Mouse (Mus musculus) heart, embryonic 16.5 days (tissue): ENCODE measurements at regions not wholly inside any gene's neighbourhood (a gene's known extent, or its start where the extent isn't known, plus 50 kb on each side); places are given as distances from the start of the nearest gene placed in this dataset.

Experiments used
- ATAC-seq: fragments of 200-750 bp; cut with Nextera tagmentation; replicated peaks from 2 replicates; pipeline ENCODE4 v1.8.0; 2017; ENCODE audit warnings: moderate number of reproducible peaks; ENCODE audit not compliant: insufficient read depth, low FRiP score; ENCODE audit errors: extremely low read depth
- H3K27ac ChIP-seq: fragments of 300-500 bp; sonication (generic); 2 replicates; pipeline ENCODE4 v1.5.1; 2014; ENCODE audit warnings: mild to moderate bottlenecking, low read length, control low read depth, moderate library complexity
- H3K27me3 ChIP-seq: fragments of 300-500 bp; sonication (generic); 2 replicates; pipeline ENCODE4 v1.6.1; 2014; ENCODE audit warnings: low read length, mixed read lengths; ENCODE audit not compliant: control insufficient read depth, insufficient read depth
- H3K36me3 ChIP-seq: fragments of 300-500 bp; sonication (generic); 2 replicates; pipeline ENCODE4 v1.6.1; 2014; ENCODE audit not compliant: control insufficient read depth, insufficient read depth
- H3K4me1 ChIP-seq: fragments of 300-500 bp; sonication (generic); 2 replicates; pipeline ENCODE4 v1.6.1; 2014; ENCODE audit warnings: low read length, mixed read lengths; ENCODE audit not compliant: control insufficient read depth, insufficient read depth
- H3K4me2 ChIP-seq: fragments of 300-500 bp; sonication (generic); 2 replicates; pipeline ENCODE4 v1.6.1; 2014; ENCODE audit warnings: low read depth, mild to moderate bottlenecking, control low read depth, low read length
- H3K4me3 ChIP-seq: fragments of 300-500 bp; sonication (generic); 2 replicates; pipeline ENCODE4 v1.5.1; 2014; ENCODE audit warnings: mild to moderate bottlenecking, control low read depth, low read length
- H3K9ac ChIP-seq: fragments of 300-500 bp; sonication (generic); 2 replicates; pipeline ENCODE4 v1.6.1; 2014; ENCODE audit warnings: low read length, control low read depth
- H3K9me3 ChIP-seq: fragments of 300-500 bp; sonication (generic); replicated peaks from 2 replicates; pipeline ENCODE4 v1.6.1; 2016; ENCODE audit warnings: low read length; ENCODE audit not compliant: control insufficient read depth
- WGBS: fragments of 180-500 bp; shearing (Covaris S2); extraction: QIAGEN DNeasy Blood & Tissue Kit; methylation state at CpG from one replicate; pipeline ENCODE4 v1.1.7; 2014; 5-methylcytosine and 5-hydroxymethylcytosine counted together

DNA sequence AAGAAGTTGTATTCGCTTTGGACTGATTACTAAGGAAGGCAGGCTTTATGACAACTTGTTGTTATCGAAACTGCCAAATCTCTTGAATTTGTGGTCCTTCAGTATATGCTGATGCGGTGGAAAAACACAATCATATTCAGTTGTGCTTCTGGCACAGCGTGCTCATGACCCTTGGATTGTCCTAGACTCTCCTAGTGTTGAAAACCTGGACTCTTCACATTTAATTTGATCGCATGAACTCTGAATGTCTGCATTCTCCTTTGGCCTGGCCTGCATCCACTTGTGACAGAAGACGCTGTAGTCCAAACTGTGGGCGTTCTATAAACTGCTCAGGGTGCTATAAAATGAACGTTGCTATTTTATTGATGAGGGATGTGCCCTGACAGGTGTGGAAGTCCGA lies 80.6 kb upstream of the Mapk10 start:
- ATAC-seq = no peak
- Histone ChIP-seq H3K9ac (no peak overlapping the region), H3K4me2 (no peak overlapping the region), H3K27me3 (no peaks in the 10 kb centered on the region), H3K4me3 (no peak overlapping the region), H3K9me3 (no peaks in the 10 kb centered on the region), H3K36me3 (no peaks in the 10 kb centered on the region), H3K4me1 (no peaks in the 10 kb centered on the region), H3K27ac (no peak overlapping the region)
- WGBS = 85% methylated on average over 9 of the region's 9 CpGs

DNA sequence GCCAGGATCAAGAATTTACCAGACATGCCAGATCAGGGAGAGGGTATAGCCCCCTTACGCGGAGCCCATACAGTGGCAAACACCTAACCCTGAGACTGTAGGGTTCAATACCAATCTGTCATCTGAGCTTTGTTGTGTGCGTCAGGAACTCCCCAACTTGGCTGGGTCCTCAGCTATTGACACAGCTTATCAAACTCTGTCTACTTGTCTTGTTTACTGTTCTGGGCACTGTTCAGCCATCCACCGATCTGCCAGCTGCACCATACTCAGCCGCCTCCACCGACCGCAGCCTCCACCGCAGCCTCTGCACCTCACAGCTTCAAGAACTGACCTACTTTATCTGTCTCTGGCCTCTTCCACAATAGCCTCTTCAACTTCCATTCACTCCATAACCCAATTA lies 80.1 kb upstream of the Mapk10 start:
- Histone ChIP-seq H3K36me3 (no peaks in the 10 kb centered on the region), H3K9me3 (no peaks in the 10 kb centered on the region), H3K27ac (no peak overlapping the region), H3K4me1 (no peaks in the 10 kb centered on the region), H3K27me3 (no peaks in the 10 kb centered on the region), H3K4me3 (no peak overlapping the region), H3K4me2 (no peak overlapping the region), H3K9ac (no peak overlapping the region)
- ATAC-seq = no peak
- WGBS = 80% methylated on average over 8 of the region's 8 CpGs

DNA sequence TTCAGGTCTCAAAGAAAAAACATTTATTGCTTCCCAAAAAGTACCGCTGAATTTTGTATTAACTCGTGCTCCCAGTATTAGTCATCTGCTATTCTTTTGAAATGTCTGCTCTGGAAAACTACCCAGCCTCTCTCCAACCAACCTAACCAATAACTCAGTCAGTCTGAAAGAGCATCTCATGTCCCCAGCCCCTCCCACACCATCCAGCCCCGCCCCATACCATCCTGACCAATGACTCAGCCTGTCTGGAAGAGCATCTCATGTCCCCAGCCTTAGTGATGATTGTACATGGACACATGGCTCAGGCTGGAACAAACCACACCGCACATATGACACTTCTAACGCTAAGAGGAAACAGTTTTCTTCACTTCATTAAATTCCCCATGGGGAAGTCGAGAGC lies 58.1 kb upstream of the Mapk10 start:
- no peaks in the 10 kb centered on the region for H3K27me3 ChIP-seq
- H3K4me2 ChIP-seq = no peak overlapping the region
- no peaks in the 10 kb centered on the region for H3K4me1 ChIP-seq
- no peaks in the 10 kb centered on the region for H3K9me3 ChIP-seq
- no peak for ATAC-seq
- WGBS = 74% methylated on average over 6 of the region's 6 CpGs
- no peaks in the 10 kb centered on the region for H3K36me3 ChIP-seq
- H3K4me3 ChIP-seq = no peak overlapping the region
- H3K27ac ChIP-seq = no peak overlapping the region
- H3K9ac ChIP-seq = no peak overlapping the region

- no peak overlapping the region for H3K27ac ChIP-seq
- no peaks in the 10 kb centered on the region for H3K27me3 ChIP-seq
- H3K4me2 ChIP-seq = no peak overlapping the region
- no peaks in the 10 kb centered on the region for H3K36me3 ChIP-seq
- H3K9ac ChIP-seq = no peak overlapping the region
- no peak for ATAC-seq
- 61% methylated on average over 2 of the region's 2 CpGs for WGBS
- H3K4me1 ChIP-seq = no peaks in the 10 kb centered on the region
- no peaks in the 10 kb centered on the region for H3K9me3 ChIP-seq
- H3K4me3 ChIP-seq = no peak overlapping the region
Observed at GRCm38 (mm10) chr5:103264903-103265302, 53.8 kb upstream of the Mapk10 start.

DNA sequence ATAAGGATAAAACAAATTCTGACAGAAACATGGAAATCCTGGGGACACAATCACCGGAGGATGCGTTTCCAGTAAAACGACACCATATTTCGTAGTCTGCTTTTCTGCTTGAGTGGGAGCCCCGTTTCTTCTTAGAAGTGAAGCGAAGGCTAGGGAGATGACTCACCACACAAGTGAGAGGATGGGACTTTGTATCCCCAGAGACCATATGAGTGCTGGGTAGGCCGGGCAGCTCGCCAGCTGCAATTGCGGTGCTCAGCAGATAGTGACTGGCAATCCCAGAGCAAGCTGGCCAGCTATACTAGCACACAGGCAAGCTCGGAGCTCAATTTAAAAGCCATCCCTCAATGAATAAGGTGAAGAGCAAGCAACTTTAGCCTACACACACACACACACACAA lies 50.3 kb upstream of the Mapk10 start:
- 76% methylated on average over 10 of the region's 10 CpGs for WGBS

More for the DNA sequence above, 50.3 kb upstream of the Mapk10 start:
- Histone ChIP-seq H3K4me3 (no peak overlapping the region), H3K9me3 (no peaks in the 10 kb centered on the region), H3K27ac (no peak overlapping the region), H3K36me3 (no peaks in the 10 kb centered on the region), H3K4me2 (no peak overlapping the region), H3K27me3 (no peaks in the 10 kb centered on the region), H3K4me1 (no peaks in the 10 kb centered on the region), H3K9ac (no peak overlapping the region)
- no peak for ATAC-seq
